Mouse (Mus musculus): ENCODE measurements around the gene Omt2b. TPM values are rescaled to one million over a fixed set of nuclear protein-coding genes. Genes with fewer than 3 reads are reported as not detected.

Gene Omt2b
- polyA plus RNA-seq, 1 experiment from 2014 or later = not detected

GRCm38 (mm10) chr9:78374397-78374796, 47.0 kb downstream of the Omt2b start:
- no peaks in the 10 kb centered on the region for H3K9me3 ChIP-seq
- no peaks in the 10 kb centered on the region for H3K36me3 ChIP-seq
- H3K27ac ChIP-seq = no peak overlapping the region
- no peaks in the 10 kb centered on the region for H3K27me3 ChIP-seq
- no peak overlapping the region for H3K4me2 ChIP-seq (replicated peaks)
- ATAC-seq (ENCODE audit: low FRiP score, low read depth) = no peak
- H3K4me1 ChIP-seq = peaks cover 11% of the 10 kb centered on the region
- 37% methylated on average over 5 of the region's 5 CpGs for WGBS
- no peak overlapping the region for H3K4me3 ChIP-seq
- H3K9ac ChIP-seq = no peak overlapping the region

- H3K9me3 ChIP-seq = no peaks in the 10 kb centered on the region
- no peak overlapping the region for H3K9ac ChIP-seq
- H3K4me1 ChIP-seq = peaks cover 11% of the 10 kb centered on the region
- peaks cover 3% of the 10 kb centered on the region; the same call in 1 of the 2 replicates for H3K27me3 ChIP-seq
- H3K4me2 ChIP-seq (replicated peaks) = no peak overlapping the region
- no peak overlapping the region for H3K4me3 ChIP-seq
- no peaks in the 10 kb centered on the region for H3K36me3 ChIP-seq
- no peak for ATAC-seq (ENCODE audit: low FRiP score, low read depth)
- no peak overlapping the region for H3K27ac ChIP-seq
- WGBS = 76% methylated on average over 1 of the region's 1 CpGs
Measured at GRCm38 (mm10) chr9:78374885-78375389, 47.5 kb downstream of the Omt2b start.

- Histone ChIP-seq H3K27me3 (peaks cover 4% of the 10 kb centered on the region; the same call in 1 of the 2 replicates), H3K9ac (no peak overlapping the region), H3K36me3 (no peaks in the 10 kb centered on the region), H3K4me1 (peaks cover 11% of the 10 kb centered on the region), H3K9me3 (no peaks in the 10 kb centered on the region), H3K27ac (no peak overlapping the region), H3K4me3 (no peak overlapping the region), H3K4me2 (replicated peaks) (no peak overlapping the region)
- ATAC-seq (ENCODE audit: low FRiP score, low read depth) = no peak
- 63% methylated on average over 4 of the region's 4 CpGs for WGBS
Measured at GRCm38 (mm10) chr9:78375486-78375885, 48.1 kb downstream of the Omt2b start.

GRCm38 (mm10) chr9:78377546-78377945, 50.2 kb downstream of the Omt2b start:
- Histone ChIP-seq H3K27ac (no peak overlapping the region), H3K36me3 (no peaks in the 10 kb centered on the region), H3K9me3 (no peaks in the 10 kb centered on the region), H3K4me2 (replicated peaks) (peak overlapping the region; percentile 74), H3K4me1 (peaks cover 11% of the 10 kb centered on the region), H3K9ac (no peak overlapping the region), H3K4me3 (peak overlapping the region; percentile 41), H3K27me3 (peaks cover 4% of the 10 kb centered on the region; the same call in 1 of the 2 replicates)
- ATAC-seq (ENCODE audit: low FRiP score, low read depth) = no peak
- WGBS = 32% methylated on average over 8 of the region's 8 CpGs

- Histone ChIP-seq H3K4me1 (peaks cover 11% of the 10 kb centered on the region), H3K4me2 (replicated peaks) (peak within 1 kb of the TSS; percentile 74), H3K9me3 (no peaks in the 10 kb centered on the region), H3K4me3 (peak within 1 kb of the TSS; percentile 41), H3K36me3 (no peaks in the 10 kb centered on the region), H3K27me3 (peaks cover 4% of the 10 kb centered on the region; the same call in 1 of the 2 replicates), H3K9ac (peak within 1 kb of the TSS; percentile 58), H3K27ac (no peak within 1 kb of the TSS)
- peak; percentile 82 for ATAC-seq (ENCODE audit: low FRiP score, low read depth)
- 4% methylated on average over 20 of the region's 23 CpGs for whole genome bisulfite sequencing
Measured at GRCm38 (mm10) chr9:78378113-78378785, 50.9 kb downstream of the Omt2b start, which contains the start of gene Ooep. Gene Ooep (minus strand): TSS chr9:78378725.

Other genes with a start within 250 kb of the Omt2b start
- 36.8 and 39.4 TPM in 2 replicates for gene Fbxo9, start 218.5 kb upstream of the Omt2b start, polyA plus RNA-seq (2015; fragmentation: Nextera tagmentation; extraction: Ambion mirVana)
- 32.1 and 33.9 TPM in 2 replicates for gene Ick, start 218.4 kb upstream of the Omt2b start, polyA plus RNA-seq (2015; fragmentation: Nextera tagmentation; extraction: Ambion mirVana)
- gene Gsta4, start 144.8 kb upstream of the Omt2b start, polyA plus RNA-seq (2015; fragmentation: Nextera tagmentation; extraction: Ambion mirVana) = 105 and 113 TPM in 2 replicates
- gene Gsta1, start 96.9 kb upstream of the Omt2b start, polyA plus RNA-seq (2015; fragmentation: Nextera tagmentation; extraction: Ambion mirVana) = not detected in 2 replicates
- not detected in 2 replicates for gene Gm3776, start 70.5 kb upstream of the Omt2b start, polyA plus RNA-seq (2015; fragmentation: Nextera tagmentation; extraction: Ambion mirVana)
- gene Gm10639, start 37.7 kb upstream of the Omt2b start, polyA plus RNA-seq (2015; fragmentation: Nextera tagmentation; extraction: Ambion mirVana) = not detected in 2 replicates
- gene Omt2a, start 12.8 kb upstream of the Omt2b start, polyA plus RNA-seq (2015; fragmentation: Nextera tagmentation; extraction: Ambion mirVana) = not detected in 2 replicates
- gene Gsta2, start 28.2 kb downstream of the Omt2b start, polyA plus RNA-seq (2015; fragmentation: Nextera tagmentation; extraction: Ambion mirVana) = 0.46 and 0.55 TPM in 2 replicates
- gene Dppa5a, start 40.6 kb downstream of the Omt2b start, polyA plus RNA-seq (2015; fragmentation: Nextera tagmentation; extraction: Ambion mirVana) = 0.33 and 0.50 TPM in 2 replicates
- 3.8 TPM in 2 replicates for gene Ooep, start 51.1 kb downstream of the Omt2b start, polyA plus RNA-seq (2015; fragmentation: Nextera tagmentation; extraction: Ambion mirVana)
- 0.40 and 0.46 TPM in 2 replicates for gene Ddx43, start 68.2 kb downstream of the Omt2b start, polyA plus RNA-seq (2015; fragmentation: Nextera tagmentation; extraction: Ambion mirVana)
- 2.5 and 2.6 TPM in 2 replicates for gene Cgas, start 115.6 kb downstream of the Omt2b start, polyA plus RNA-seq (2015; fragmentation: Nextera tagmentation; extraction: Ambion mirVana)
- 21.1 and 23.6 TPM in 2 replicates for gene Mto1, start 120.6 kb downstream of the Omt2b start, polyA plus RNA-seq (2015; fragmentation: Nextera tagmentation; extraction: Ambion mirVana)
- gene Gm17324, start 121.2 kb downstream of the Omt2b start, polyA plus RNA-seq (2015; fragmentation: Nextera tagmentation; extraction: Ambion mirVana) = 0.27 and 0.28 TPM in 2 replicates
- 5,052 and 5,054 TPM in 2 replicates for gene Eef1a1, start 161.6 kb downstream of the Omt2b start, polyA plus RNA-seq (2015; fragmentation: Nextera tagmentation; extraction: Ambion mirVana)